Mouse (Mus musculus) lung, postnatal 0 days (tissue): ENCODE measurements around the gene Olfr183. TPM values are rescaled to one million over a fixed set of nuclear protein-coding genes. Genes with fewer than 3 reads are reported as not detected.
"Not testable (repeated sequence)": the region's sequence is repeated elsewhere in the genome, so short reads cannot be mapped to it uniquely, and the experiment has no call there.

Experiments
- ATAC-seq: fragments of 200-750 bp; cut with Nextera tagmentation; 2 replicates; pipeline ENCODE4 v1.8.0; 2017; ENCODE audit warnings: moderate library complexity
- DNase-seq: peaks from one replicate; pipeline ENCODE4 v3.0.0-alpha.2; 2016; ENCODE audit warnings: low spot score
- H3K27ac ChIP-seq: fragments of 300-500 bp; sonication (generic); 2 replicates; pipeline ENCODE4 v1.5.1; 2014; ENCODE audit warnings: antibody characterized with exemption, mild to moderate bottlenecking, low read length, mixed read lengths
- H3K27me3 ChIP-seq: fragments of 300-500 bp; sonication (generic); replicated peaks from 2 replicates; pipeline ENCODE4 v1.6.1; 2014; ENCODE audit warnings: low read length, mixed read lengths; ENCODE audit not compliant: insufficient read depth
- H3K36me3 ChIP-seq: fragments of 300-500 bp; sonication (generic); 2 replicates; pipeline ENCODE4 v1.6.1; 2014; ENCODE audit warnings: low read length, mixed read lengths; ENCODE audit not compliant: insufficient read depth
- H3K4me1 ChIP-seq: fragments of 300-500 bp; sonication (generic); 2 replicates; pipeline ENCODE4 v1.6.1; 2014; ENCODE audit warnings: antibody characterized with exemption, low read depth, low read length, mixed read lengths; ENCODE audit not compliant: insufficient read depth
- H3K4me2 ChIP-seq: fragments of 300-500 bp; sonication (generic); replicated peaks from 2 replicates; pipeline ENCODE4 v1.6.1; 2014; ENCODE audit warnings: low read depth, mild to moderate bottlenecking, low read length, moderate library complexity, mixed read lengths
- H3K4me3 ChIP-seq: fragments of 300-500 bp; sonication (generic); 2 replicates; pipeline ENCODE4 v1.5.1; 2014; ENCODE audit warnings: low read depth, low read length
- H3K9ac ChIP-seq: fragments of 300-500 bp; sonication (generic); replicated peaks from 2 replicates; pipeline ENCODE4 v1.6.1; 2014; ENCODE audit warnings: low read depth, mild to moderate bottlenecking
- H3K9me3 ChIP-seq: fragments of 300-500 bp; sonication (generic); 2 replicates; pipeline ENCODE4 v1.6.1; 2016; ENCODE audit warnings: low read length, mixed read lengths
- CTCF ChIP-seq: IDR thresholded peaks from 2 replicates; pipeline ENCODE4 v1.5.1; 2016; ENCODE audit warnings: antibody characterized with exemption, mild to moderate bottlenecking
- EP300 ChIP-seq: IDR thresholded peaks from 2 replicates; pipeline ENCODE4 v1.6.1; 2016; ENCODE audit warnings: antibody characterized with exemption, mild to moderate bottlenecking, control low read depth
- WGBS: fragments of 180-500 bp; shearing (Covaris S2); extraction: QIAGEN DNeasy Blood & Tissue Kit; methylation state at CpG from one replicate; pipeline ENCODE4 v1.1.7; 2014; 5-methylcytosine and 5-hydroxymethylcytosine counted together
- polyA plus RNA-seq: library from polyadenylated mRNA; unstranded; fragments of >200 nt; fragmentation: Nextera tagmentation; extraction: Ambion mirVana; gene quantifications from 2 replicates; pipeline ENCODE4 v1.2.1, GENCODE M21; 2015

Gene Olfr183
- polyA plus RNA-seq, 1 experiment from 2014 or later = not detected

GRCm38 (mm10) chr16:59047579-59047978 is 52.4 kb downstream of the Olfr183 start:
- TF ChIP-seq EP300 = no peak
- no peak for TF ChIP-seq CTCF
- 50% methylated on average over 4 of the region's 4 CpGs for whole genome bisulfite sequencing

GRCm38 (mm10) chr16:59048860-59049259 is 53.7 kb downstream of the Olfr183 start:
- Histone ChIP-seq H3K4me3 (no peak overlapping the region), H3K4me2 (no peak overlapping the region), H3K9me3 (no peaks in the 10 kb centered on the region), H3K27ac (no peak overlapping the region), H3K36me3 (no peaks in the 10 kb centered on the region), H3K4me1 (no peaks in the 10 kb centered on the region), H3K9ac (no peak overlapping the region), H3K27me3 (no peaks in the 10 kb centered on the region)
- no peak for ATAC-seq
- no peak for DNase-seq
- no peak for TF ChIP-seq EP300
- no peak for TF ChIP-seq CTCF
- 63% methylated on average over 1 of the region's 1 CpGs for WGBS

More at GRCm38 (mm10) chr16:59047579-59047978, 52.4 kb downstream of the Olfr183 start:
- Histone ChIP-seq H3K4me2 (no peak overlapping the region), H3K4me3 (no peak overlapping the region), H3K9me3 (no peaks in the 10 kb centered on the region), H3K36me3 (no peaks in the 10 kb centered on the region), H3K27me3 (no peaks in the 10 kb centered on the region), H3K27ac (no peak overlapping the region), H3K9ac (no peak overlapping the region), H3K4me1 (no peaks in the 10 kb centered on the region)
- ATAC-seq (no peak), DNase-seq (no peak)

GRCm38 (mm10) chr16:59049286-59049685 is 54.1 kb downstream of the Olfr183 start:
- not testable (repeated sequence) for H3K9ac ChIP-seq

More at GRCm38 (mm10) chr16:59049286-59049685, 54.1 kb downstream of the Olfr183 start:
- DNase-seq, H3K4me2 ChIP-seq, H3K4me1 ChIP-seq, H3K36me3 ChIP-seq, H3K27me3 ChIP-seq, ATAC-seq, H3K4me3 ChIP-seq, H3K9me3 ChIP-seq, H3K27ac ChIP-seq: not testable (repeated sequence)
- WGBS = 88% methylated on average over 2 of the region's 2 CpGs

Other genes with a start within 250 kb of the Olfr183 start
- gene Olfr172, start 232.2 kb upstream of the Olfr183 start, polyA plus RNA-seq = not detected in 2 replicates
- gene Olfr173, start 195.1 kb upstream of the Olfr183 start, polyA plus RNA-seq = not detected in 2 replicates
- not detected in 2 replicates for gene Olfr175-ps1, start 168.6 kb upstream of the Olfr183 start, polyA plus RNA-seq
- gene Olfr177, start 120.6 kb upstream of the Olfr183 start, polyA plus RNA-seq = not detected in 2 replicates
- gene Olfr178, start 103.3 kb upstream of the Olfr183 start, polyA plus RNA-seq = not detected in 2 replicates
- gene Olfr181, start 66.6 kb upstream of the Olfr183 start, polyA plus RNA-seq = not detected in 2 replicates
- not detected in 2 replicates for gene Olfr180, start 66.0 kb upstream of the Olfr183 start, polyA plus RNA-seq
- gene Olfr186, start 34.9 kb downstream of the Olfr183 start, polyA plus RNA-seq = not detected in 2 replicates
- gene Olfr187, start 44.4 kb downstream of the Olfr183 start, polyA plus RNA-seq = not detected in 2 replicates
- not detected in 2 replicates for gene Olfr190, start 82.6 kb downstream of the Olfr183 start, polyA plus RNA-seq
- gene Olfr191, start 94.5 kb downstream of the Olfr183 start, polyA plus RNA-seq = not detected in 2 replicates
- gene Olfr193, start 116.5 kb downstream of the Olfr183 start, polyA plus RNA-seq = not detected in 2 replicates
- not detected in 2 replicates for gene Olfr194, start 125.7 kb downstream of the Olfr183 start, polyA plus RNA-seq
- gene Olfr195, start 151.7 kb downstream of the Olfr183 start, polyA plus RNA-seq = not detected in 2 replicates
- gene Olfr196, start 175.1 kb downstream of the Olfr183 start, polyA plus RNA-seq = not detected in 2 replicates
- not detected in 2 replicates for gene Olfr198, start 208.2 kb downstream of the Olfr183 start, polyA plus RNA-seq
- not detected in 2 replicates for gene Olfr199, start 224.4 kb downstream of the Olfr183 start, polyA plus RNA-seq